Mouse (Mus musculus): ENCODE results near the gene Nr2f6.
A peak's percentile ranks its signal among the peaks of the same experiment; 100 is the strongest.

Gene Nr2f6

DNA sequence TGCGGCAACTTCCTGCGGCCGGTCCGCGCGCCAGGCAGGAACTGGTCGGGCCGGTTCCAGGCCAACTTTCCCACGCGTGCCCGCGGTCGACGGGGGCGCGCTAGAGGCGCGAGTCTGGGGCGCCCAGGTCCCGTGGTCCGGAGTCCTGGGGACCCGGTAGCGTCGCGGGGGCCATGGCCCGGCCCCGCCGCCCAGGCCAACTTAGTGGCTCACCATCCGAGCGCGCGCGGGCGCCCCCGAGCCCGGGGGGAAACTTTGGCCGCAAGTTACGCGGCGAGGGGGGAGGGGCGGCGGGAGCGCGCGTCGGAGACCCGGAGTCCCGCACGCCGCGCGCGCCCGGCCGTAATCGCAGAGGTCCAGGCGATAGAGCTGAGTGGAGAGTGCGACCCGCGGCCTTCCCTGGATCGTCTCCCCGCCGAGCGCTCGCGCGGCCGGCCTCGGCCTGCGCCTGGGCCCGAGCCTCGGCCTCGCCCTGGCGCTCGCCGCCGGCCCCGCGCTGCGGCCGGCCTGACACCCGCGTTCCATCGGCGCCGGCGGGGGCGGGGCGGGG, at the start of gene Nr2f6:
Gene Nr2f6, minus strand, starts transcription at position 540 of the 550 bp plus-strand sequence.
- DNase-seq = no peak

DNA sequence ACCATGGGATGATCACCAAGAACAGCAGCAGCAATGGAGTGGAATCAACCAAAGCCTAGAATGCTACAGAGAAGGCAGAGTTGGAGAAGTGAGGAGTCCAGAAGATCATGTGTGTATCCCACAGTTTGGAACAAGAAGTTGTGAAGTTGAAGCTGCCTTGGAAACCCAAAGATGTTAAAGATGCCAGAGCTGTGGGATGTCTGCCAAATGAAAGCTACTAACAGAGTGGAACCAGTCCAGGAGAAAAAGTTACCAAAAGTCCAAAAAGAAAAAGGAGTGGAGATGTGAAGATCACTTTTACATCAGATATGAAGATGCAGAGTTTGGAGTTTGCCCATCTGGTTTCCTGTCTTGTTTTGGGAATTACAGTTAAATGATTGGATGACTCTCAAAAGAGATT, 40.4 kb upstream of the Nr2f6 start:
- DNase-seq = no peak

DNA sequence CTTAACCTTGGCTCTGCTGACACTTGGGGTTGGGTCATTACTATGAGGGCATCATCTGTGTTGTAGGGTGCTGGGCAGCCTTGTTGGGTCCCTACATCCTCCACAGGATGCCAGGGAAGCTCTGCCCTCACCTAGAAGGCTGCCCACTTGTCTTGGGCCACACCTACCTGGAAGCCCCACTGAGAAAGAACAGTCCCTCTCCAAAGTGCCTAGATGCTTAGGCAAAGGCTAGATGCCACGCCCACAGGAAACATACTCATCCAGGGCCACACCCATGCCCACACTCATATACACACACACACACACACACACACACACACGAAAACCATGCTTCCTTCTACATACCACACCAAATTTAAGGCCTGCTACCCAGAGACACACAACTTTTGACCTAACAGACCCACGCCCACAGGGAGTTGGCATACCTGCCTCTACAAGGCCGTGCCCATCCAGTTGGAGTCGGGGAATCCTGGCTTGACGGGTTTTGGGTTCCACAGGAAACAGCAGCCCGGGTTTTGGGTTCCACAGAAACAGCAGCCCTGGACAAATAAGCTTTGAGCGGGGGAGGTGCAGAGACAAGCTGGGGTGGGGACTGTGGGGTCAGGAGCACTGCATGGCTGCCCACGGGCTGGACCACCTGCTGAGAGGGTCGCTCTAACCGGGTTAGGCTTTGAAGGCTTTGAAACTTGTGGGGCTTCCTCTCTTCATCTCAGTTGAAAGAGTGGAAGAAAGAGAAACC, 29.9 kb upstream of the Nr2f6 start:
- no peak for DNase-seq

DNA sequence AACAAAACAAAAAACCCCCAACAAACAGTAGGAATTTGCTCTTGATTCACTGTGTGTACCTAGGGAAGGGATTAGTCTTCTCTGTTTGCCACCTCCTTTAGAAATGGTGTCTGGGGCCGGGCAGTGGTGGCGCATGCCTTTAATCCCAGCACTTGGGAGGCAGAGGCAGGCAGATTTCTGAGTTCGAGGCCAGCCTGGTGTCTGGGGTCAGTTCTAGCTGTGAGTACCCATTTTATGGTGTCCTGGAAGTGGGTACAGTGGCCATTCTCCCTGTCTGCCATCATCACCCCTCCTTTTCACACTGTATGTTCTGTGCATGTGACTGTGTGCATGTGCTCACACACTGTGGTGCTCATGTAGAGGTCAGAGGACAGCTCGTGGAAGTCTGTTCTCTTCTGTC, 26.5 kb upstream of the Nr2f6 start:
- no peak for DNase-seq

DNA sequence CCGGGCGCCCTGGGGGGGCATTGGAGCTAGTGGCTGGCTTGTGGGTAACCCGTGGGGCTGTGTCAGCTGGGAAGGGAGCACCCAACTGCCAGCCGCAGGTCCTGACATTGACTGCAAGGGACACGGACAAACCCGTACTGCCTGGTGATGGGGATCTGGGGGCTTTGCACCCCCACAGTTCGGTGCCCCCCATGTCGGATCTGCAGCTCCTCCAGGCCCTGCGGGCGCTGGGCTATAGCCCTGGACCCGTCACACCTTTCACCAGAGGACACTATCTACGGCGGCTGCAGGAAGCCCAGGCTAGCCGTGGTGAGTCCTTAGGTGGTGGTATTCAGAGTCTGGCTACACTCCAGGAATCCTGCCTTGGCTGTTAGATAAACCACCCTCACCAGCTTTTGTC, 25.7 kb upstream of the Nr2f6 start:
- DNase-seq = no peak

DNA sequence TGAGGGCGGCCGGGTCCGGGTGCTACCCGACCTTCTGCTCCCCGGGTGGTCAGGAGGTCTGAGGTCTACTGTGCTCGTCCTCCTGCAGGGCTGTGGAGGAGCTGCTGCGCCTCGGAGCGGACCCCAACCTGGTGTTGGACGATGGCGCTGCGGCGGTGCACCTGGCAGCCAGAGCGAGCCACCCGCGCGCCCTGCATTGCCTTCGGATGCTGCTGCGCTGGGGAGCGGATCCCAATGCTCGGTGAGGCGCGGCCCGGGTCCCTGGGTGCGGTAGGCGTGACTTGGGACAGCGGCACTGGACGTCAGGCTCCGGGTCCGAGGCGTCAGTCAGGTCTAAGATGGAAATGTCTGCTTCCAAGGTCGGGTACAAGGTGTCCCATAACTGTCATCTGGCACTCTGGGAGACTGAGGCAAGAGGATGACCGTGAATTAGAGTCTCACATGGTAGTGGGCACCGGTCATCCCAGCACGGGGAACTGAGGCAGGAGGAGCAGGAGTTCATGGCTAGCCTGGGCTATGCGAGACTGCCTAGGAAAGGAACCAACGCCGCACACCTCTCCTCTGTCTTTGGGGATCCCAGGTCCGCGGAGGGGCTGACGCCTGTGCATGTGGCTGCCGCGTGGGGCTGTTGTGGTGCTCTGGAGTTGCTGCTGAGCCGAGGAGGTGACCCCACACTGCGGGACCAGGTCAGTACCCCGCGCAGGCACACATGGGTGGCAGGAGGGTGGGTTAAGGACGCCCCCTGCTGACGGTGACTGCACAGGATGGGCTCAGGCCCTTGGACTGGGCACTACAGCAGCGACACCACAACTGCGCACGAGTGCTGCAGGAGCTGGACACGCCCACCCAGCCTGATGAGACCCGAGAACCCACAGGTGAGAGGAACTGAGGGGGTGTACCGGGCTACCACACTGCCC, 24.6 kb upstream of the Nr2f6 start:
- DNase-seq = peak; percentile 33 to 54

DNA sequence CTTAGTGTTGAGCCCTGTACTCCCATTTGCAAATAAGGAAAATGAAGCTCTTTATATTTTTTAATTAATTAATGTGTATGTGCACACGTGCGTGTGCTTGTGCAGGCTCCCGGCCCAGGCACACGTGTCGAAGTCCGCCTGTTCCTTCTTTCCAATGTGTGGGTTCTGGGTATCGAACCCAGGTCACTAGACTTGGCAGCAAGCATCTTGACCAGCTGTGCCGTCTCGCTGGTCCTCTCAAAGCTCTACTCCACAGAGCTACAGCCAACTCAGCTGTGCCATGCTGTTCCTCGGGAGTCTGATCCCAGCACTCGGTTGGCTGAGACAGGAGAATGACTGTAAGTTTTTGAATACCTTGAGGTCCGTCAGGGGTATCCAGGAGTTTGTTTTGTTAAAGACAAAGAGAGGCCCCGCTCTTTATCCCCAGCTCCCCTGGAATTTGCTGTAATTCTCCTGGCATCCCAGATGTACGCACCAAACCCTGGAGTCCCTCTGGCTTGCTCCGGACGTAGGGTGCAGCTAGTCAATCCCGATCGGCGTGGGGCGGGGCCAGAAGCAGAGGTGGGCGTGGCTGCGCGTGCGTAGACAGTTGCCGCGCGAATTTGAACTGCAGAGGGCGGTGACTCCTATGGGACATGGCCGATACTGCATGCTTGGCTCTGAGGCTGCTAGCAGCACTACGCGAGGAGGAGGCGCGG, 23.8 kb upstream of the Nr2f6 start, which contains the start of gene Ankle1:
Gene Ankle1, plus strand, starts transcription at position 610 of the 698 bp plus-strand sequence.
- peak; percentile 92 to 93 for DNase-seq

DNA sequence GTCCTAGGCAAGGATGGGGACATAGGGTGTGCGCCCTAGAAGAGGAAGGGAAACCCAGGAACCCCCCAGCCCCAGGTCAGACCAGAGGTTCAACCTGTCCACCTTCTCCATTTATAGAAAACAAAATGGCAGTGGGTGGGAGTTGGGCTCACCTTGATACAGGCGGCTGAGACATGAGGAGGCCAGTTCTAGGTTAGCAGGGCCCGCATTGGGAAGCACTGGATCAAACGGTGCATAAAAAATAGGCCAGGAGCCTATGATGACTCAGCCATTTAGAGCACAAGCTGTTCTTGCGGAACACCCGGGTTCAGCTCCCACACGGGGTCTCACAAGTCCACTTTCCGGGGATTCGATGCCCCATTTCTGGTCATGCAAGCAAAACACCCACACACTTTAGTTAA, 23.2 kb upstream of the Nr2f6 start:
- no peak for DNase-seq

DNA sequence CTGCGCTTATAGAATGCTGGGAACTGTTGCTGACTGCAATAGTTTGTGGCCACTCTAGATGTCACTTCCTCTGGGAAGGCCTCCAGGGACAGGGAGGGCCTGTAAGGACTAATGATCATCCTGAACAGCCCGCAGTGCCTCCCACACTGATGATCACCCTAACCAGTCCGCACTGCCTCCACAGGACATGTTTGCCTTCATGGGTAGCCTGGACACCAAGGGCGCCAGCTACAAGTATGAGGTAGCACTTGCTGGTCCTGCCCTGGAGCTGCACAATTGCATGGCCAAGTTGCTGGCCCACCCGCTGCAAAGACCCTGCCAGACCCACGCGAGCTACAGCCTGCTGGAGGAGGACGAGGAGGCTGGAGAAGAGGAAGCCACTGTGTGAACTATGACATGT, 22.3 kb upstream of the Nr2f6 start:
- no peak for DNase-seq

DNA sequence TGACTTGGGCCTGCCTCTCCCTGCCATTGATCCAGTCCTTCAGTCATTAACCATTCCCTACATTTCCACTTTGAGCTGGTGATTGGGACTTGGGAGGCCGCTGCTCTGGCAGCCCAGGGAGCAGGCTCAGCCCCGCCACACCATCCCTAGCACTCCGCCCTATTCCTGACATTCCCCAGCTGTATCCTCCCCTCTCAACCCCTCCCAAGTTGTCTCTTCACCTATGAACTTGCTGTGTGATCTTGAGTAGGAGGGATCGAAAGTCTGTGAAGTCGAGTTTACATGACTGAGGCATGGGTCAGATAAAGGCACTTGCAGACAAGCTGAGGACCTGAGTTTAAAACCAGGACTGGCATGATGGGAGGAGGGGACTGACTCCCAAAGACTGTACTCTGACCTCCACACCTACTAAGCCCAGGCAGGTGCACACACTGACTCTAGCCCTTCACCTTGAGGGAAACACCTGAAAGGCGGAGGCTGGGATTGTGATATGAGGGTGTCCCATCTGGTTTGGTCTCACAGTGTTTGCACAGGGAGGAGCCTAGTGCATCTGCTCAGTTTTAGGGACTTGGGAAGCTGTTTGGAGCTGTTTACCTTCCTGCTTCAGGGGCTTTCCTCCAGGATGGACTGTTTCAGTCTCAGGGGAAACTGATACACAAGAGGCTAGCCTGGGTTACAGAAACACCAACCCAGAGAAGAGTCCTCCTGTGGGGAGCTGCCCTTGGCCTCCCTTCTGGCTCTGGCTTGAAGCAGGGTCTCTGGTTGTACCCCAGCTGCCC, 21.5 kb upstream of the Nr2f6 start:
- no peak for DNase-seq

DNA sequence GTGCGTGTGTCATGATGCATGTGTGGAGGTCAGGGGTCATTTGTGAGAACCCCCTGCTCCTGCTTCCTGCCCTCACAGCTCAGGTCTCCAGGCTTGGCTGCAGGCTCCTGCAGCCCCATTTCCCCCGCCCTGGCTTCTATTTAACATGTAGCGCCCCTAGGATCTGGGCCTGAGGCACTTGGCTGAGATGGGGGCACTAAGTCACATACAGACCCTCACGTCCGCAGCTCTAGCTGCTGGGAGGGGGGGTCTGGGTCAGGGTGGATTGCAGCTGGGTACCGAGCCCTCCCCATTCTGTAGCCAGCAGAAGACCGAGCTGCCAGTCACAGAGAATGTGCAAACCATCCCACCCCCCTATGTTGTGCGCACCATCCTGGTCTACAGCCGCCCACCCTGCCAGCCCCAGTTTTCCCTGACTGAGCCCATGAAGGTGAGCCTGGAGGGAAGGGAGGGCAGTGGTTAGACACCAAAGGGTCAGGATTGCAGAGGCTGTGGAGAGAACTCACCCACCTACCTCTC, 20.7 kb upstream of the Nr2f6 start:
- no peak for DNase-seq

DNA sequence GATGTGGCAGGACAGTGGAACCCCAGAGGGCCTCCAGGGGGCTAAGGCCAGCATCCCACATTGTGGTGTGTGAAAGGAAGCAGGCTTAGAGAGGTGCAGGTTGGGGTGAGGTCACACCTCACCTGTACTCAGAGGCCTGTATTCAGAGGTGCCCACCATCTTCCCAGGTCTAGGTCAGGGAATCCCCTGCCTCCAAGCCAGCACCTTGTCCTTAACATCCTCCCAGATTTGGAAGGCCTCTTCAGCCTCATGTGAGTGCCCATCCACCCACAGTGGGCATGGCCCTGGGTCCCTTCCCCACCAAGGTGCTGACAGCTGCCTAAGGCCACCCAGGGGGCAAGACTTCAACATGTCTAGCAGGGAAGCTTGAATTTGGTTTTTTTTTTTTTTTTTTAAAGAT, 19.7 kb upstream of the Nr2f6 start:
- DNase-seq = no peak

DNA sequence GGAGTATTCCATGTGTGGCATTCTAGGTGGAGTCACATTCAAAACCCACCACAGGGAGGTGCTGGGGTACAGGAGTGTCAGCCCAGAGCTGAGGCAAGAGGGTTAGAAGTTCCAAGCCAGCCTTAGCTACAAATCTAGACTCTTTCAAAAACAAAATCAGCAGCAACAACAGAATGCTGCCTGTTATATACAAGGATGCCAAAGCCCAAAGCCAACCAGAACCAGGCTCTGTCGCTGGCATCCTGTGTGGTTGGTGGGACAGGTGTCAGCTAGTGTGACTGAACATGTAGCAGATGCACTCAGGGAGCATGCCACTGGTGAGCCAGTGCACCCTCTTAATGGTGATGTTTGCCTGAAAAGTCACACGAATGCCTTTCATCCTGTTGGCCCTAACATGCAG, 19.1 kb upstream of the Nr2f6 start:
- no peak for DNase-seq

DNA sequence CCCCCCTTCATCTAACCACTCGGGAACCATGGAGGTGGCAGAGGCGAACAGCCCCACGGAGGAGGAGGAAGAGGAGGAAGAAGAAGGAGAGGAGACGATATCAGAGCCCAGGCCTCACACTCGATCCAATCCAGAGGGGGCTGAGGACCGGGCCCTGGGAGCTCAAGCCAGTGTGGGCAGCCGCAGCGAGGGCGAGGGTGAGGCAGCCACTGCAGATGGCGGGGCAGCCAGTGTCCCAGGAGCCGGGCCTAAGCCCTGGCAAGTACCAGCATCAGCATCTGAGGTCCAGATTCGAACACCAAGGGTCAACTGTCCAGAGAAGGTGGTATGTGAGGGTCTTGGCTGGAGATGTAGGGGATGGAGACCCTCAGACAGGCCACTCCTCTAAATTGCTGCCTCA, 15.9 kb upstream of the Nr2f6 start:
- DNase-seq = no peak

DNA sequence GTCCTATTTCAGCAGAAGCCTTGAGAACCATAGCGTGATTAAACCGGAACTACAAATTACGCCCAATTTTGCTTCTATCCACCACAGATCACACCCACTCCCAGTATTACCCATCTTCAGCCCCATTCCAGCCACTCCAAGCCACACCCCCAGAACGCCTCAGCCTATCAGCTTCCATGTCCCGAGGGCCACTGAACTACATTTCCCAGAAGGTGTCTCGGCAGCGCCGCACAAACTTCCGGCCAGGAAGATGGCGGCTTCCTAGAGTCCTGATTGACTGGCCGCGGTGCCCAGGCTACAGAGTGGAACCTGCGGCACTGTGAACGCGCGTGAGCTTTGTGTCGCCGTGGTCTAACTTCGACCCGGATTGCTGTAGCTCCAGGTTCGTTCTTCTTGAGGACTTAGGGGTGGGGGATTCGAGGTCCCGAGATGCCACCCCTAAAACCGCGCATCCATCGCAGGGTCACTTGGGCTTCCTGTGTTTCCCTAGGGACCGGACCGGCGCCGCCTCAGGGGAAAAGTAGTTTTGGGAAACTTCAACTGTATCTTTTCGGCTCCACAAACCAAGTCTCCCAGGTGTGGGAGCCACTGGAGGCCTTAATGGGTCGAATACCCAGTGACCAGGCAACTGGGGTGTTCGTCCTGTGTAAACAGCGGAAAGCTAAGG, 15.0 kb upstream of the Nr2f6 start, which contains the start of gene Babam1:
Gene Babam1, plus strand, starts transcription at position 223 of the 667 bp plus-strand sequence.
- peak; percentile 92 for DNase-seq

DNA sequence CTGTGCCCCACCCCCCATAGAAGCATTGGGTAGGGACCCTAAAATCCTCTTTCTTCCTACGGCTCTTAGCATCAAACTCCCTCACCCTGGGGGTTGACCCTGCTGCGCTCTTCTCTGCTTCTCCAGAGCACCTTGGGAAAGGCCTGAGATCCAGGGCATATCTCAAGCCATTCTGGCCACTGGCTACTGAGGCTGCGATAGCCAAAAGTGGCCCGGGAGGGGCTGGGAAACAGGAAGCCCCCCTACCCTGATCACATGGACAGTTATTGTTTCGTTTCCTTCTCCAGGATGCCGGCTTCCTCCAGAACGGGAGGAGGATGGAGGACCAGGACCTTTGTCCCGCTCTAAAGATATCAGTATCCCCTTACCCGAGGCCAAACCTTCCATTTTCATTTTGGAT, 13.9 kb upstream of the Nr2f6 start, which contains the start of gene Ushbp1:
Gene Ushbp1, minus strand, starts transcription at position 174 of the 400 bp plus-strand sequence.
- DNase-seq = no peak

DNA sequence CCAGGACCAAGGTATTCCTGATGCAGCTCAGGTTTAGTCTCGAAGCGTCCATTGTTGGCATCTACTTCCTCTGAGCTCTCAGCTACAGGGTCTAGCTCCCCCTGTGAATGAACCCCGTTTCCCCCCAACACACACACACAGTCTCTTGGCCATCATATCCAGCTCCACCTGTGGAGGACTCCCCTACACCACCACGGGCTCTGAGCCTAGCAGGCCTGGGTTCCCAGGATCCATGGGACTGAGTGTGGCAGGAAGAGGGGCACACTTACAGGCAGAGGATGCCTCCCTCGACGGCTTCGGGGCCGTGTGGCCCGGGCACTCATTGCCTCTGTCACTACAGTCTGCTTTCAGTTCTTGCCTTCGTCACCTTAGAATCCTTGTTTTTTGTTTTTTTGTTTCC, 13.3 kb upstream of the Nr2f6 start:
- DNase-seq = no peak

DNA sequence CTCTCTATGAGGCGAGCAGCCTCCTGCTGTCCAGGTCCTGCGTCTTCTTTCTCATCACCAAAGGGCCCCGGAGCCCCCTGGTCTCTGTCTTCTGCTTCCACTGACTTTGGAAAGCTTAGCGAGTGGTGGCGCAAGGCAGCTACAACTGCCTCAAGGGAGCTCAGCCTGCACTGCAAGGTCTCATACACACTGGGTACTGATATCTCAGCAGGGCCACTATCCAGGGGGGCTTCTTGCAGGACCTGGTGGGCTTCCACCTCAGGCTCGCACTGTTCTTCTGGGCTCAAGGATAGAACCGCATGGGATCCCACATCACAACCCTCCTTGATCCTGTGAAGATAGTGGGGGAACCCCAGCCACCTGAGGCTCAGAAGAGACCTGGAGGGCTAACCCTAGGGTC, 12.7 kb upstream of the Nr2f6 start:
- DNase-seq = no peak

DNA sequence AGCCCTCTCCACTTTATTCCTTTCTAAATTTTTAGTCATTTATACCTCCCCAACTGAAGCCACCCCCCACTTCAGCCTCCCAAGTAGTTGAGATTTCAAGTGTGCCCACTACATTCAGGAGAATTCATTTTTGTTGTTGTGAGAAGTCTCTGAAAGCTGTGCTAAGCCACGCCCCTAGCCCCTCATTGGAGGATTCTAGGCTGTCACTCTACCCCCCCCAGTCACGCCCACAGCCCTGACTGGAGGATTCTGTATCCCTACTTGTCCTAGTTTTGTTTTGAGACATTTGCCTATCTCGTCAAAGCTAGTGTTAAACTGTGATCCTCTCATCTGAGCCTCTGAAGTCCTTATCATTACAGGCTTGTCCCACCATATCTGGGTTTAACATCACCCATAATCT, 11.1 kb upstream of the Nr2f6 start:
- peak; percentile 2 to 9 for DNase-seq

DNA sequence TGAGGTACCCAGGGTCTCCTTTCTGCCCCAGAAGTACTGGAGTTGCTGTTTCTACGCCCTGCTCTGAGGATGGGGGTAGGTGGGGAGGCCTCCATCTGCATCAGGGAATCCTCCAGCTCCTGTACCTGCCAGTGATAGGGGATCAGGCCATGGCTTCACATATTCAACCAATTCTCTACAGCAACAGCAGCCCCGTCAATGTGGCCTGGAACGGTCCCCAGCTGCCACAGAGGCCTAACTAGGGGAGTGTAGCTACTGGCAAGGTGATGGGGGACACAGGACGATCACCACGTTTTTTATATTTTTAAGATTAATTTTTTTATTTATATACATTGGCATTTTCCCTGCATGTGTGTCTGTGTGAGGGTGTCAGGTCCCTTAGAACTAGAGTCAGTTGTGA, 10.6 kb upstream of the Nr2f6 start:
- DNase-seq = peak in 1 of 2 experiments; percentile 2

DNA sequence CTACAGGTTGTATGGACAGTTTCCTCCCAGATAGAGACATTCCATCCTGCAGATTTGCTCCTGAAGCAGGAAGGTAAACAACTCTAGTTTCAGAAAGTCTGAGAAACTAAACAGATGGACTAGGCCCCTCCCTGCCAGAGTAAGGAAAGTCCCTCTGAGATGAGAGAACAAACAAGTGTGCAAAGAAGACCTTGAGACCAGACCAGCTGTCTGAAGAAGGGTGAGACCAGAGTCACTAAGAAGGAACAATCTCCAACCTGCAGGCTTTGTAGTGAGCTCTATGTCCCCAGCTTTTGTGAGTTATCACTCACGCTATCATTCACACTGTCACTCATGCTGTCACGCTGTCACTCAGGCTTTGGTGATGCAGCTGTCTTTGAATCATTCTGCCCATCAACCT, 9.9 kb upstream of the Nr2f6 start:
- no peak for DNase-seq
